Mouse (Mus musculus) monocyte, adult 5-6 weeks (primary cell): ENCODE results near the gene Plpp4. TPM values are rescaled to one million over a fixed set of nuclear protein-coding genes. Genes with fewer than 3 reads are reported as not detected.

Experiments used
- ATAC-seq: fragments of 153-309, 156-312 bp; replicated peaks from 2 replicates; pipeline ENCODE4 v1.8.0; 2017; ENCODE audit warnings: mild to moderate bottlenecking; ENCODE audit not compliant: low TSS enrichment, insufficient number of reproducible peaks, severe bottlenecking, poor library complexity, low FRiP score
- total RNA-seq: library from RNA; stranded (forward); fragments of 200-1000, 200-491, 200-594 nt; gene quantifications from 3 replicates; pipeline ENCODE4 v1.2.3, GENCODE M21; 2017

Gene Plpp4
- total RNA-seq = not detected in 3 replicates

GRCm38 (mm10) chr7:129256621-129257373 lies at the start of gene Plpp4:
Gene Plpp4 (plus strand): TSS chr7:129257031.
- ATAC-seq = no peak

GRCm38 (mm10) chr7:129215926-129216543 lies 40.8 kb upstream of the Plpp4 start:
- no peak for ATAC-seq

- ATAC-seq = no peak
Observed at GRCm38 (mm10) chr7:129216547-129217195, 40.2 kb upstream of the Plpp4 start.

DNA sequence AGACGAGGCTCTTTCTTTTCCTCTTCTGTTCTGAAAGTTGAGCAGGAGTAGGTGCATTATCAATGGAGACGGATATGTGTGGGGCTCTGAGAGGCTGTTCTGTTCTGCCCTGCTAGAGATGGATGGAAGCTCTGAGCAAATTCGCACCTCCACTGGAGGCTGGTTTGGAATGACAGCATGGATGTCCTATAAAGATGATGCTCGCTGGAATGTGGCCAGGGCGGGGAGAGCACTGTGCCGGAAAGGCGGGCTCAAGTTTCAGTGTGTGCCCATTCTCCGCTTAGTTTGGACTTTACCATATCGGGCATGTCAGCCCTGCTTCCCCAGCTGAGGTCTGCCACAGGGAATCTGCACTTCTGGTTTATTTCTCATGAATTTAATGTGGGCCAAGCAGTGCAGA lies 35.9 kb upstream of the Plpp4 start:
- ATAC-seq = no peak

GRCm38 (mm10) chr7:129221649-129222048 lies 35.2 kb upstream of the Plpp4 start:
- no peak for ATAC-seq

- no peak for ATAC-seq
Observed at GRCm38 (mm10) chr7:129235410-129235809, 21.4 kb upstream of the Plpp4 start.

DNA sequence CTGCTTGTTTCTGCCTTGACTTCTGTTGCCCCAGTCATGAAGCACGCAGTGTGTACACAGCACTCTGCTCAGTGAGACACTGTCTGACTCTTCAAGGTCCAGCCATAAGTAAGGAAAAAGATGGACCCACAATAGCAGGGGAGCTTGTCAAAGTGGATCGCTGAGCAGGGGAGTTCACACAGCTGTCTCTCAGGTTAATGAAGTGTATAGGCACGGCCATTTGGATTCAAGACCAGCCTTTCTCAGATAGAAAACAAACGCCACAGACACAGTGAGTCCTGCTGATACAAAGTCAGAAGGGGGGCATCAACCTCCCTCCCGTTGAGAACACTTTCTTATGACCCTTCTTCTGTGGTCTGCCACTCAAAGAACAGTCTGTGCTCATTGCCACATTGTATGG lies 20.8 kb upstream of the Plpp4 start:
- ATAC-seq = no peak

GRCm38 (mm10) chr7:129250981-129251380 lies 5.8 kb upstream of the Plpp4 start:
- no peak for ATAC-seq

- no peak for ATAC-seq
Observed at GRCm38 (mm10) chr7:129253406-129253805, 3.4 kb upstream of the Plpp4 start.

GRCm38 (mm10) chr7:129254126-129254525 lies 2.7 kb upstream of the Plpp4 start:
- ATAC-seq = no peak

- no peak for ATAC-seq
Observed at GRCm38 (mm10) chr7:129255406-129255805, 1.4 kb upstream of the Plpp4 start.

DNA sequence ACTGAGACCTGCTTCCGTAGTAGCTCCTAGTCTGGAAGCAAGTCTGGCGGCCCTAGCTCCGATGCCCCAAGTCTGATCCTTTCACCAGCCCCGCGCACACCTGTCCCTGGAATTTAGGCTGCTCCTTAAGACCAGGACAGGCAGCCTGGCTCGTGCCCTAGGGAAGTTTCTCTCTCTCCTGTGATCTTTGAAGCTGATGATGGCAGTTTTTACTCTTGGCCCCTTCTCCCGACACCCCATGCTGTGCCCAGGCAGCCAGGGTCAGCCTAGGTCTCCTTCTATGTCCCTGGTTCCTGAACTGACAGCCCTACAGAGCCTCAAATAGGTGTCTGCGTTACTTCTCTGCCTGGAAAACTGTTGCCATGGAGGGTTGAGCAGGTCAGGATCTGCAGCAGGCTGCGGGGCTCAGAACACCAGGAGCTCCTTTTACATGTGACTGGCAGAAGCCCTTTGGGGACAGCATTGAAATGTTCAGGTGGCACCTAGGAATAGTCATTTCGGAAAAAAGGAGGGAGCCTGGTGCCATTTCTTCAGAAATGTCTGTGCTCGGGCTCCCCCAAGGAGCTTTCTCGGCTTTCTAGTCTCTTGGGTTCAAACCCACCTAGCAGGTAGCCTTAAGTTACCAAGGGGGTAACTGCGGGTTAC lies 665 bp downstream of the Plpp4 start:
- ATAC-seq = no peak

DNA sequence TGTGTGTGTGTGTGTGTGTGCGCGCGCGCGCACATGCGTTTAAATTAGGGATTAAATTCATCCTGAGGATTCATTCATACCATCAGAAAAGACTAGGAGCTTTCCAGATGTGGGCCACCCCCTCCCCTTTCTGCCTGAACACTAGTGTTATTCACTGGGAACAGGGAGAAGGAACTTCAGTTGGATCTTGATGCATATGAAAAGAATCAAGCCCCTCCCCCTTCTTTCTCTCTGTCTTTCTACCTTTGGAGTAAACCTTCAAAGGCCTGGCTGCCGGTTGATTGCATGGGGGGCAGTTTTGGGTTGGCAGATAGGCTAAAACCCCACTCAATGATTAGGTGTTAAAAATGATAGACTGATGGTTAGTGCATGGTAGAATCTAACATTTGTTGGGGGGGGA lies 1.5 kb downstream of the Plpp4 start:
- ATAC-seq = no peak

- ATAC-seq = no peak
Observed at GRCm38 (mm10) chr7:129259195-129259594, 2.4 kb downstream of the Plpp4 start.

DNA sequence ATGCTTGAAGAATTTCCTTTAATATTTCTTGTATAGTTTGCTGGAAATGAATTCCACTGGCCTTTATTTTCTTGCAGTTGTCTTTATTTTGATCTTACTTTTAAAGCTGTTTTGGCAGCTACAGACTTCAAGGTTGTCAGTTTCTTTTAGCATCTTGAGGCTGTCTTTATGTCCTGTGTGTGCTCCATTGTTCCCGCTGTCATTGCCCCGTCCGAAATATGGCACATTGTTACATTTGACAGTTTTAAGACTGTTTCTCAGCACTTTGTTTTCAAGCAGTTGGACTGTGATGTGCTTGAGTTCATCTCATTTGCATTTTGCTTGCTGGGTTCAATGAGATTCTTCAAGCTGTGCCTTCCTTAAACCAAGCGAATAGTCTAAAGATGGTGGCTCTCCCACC lies 17.0 kb downstream of the Plpp4 start:
- no peak for ATAC-seq

- ATAC-seq = no peak
Observed at GRCm38 (mm10) chr7:129274726-129275125, 17.9 kb downstream of the Plpp4 start.

DNA sequence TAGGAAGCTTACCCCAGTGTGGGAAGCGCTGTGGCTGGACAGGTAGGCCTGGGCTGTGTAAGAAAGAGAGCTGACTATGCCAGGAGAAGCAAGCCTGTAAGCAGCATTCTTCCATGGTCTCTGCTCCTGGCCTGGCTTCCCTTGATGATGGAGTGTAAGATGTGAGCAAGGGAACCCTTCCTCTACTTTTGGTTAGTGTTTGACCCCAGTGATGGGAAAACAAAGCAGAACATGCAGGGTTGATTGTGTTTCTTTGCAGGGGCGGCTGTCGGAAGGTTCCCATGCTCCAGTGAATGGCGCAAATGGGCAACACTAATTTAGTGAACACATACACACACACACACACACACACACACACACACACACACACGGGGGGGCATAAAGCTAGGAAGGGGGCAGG lies 20.9 kb downstream of the Plpp4 start:
- ATAC-seq = no peak

- ATAC-seq = no peak
Observed at GRCm38 (mm10) chr7:129278801-129279200, 22.0 kb downstream of the Plpp4 start.

GRCm38 (mm10) chr7:129279261-129279660 lies 22.4 kb downstream of the Plpp4 start:
- ATAC-seq = no peak
